Mouse (Mus musculus) limb, embryonic 12.5 days (tissue): ENCODE measurements around the gene 2810006K23Rik. TPM values are rescaled to one million over a fixed set of nuclear protein-coding genes. Genes with fewer than 3 reads are reported as not detected.
"Not testable (repeated sequence)": the region's sequence is repeated elsewhere in the genome, so short reads cannot be mapped to it uniquely, and the experiment has no call there.

Experiments
- ATAC-seq: fragments of 200-750 bp; cut with Nextera tagmentation; 2 replicates; pipeline ENCODE4 v1.8.0; 2017; ENCODE audit warnings: low read depth, moderate TSS enrichment; ENCODE audit not compliant: insufficient number of reproducible peaks, insufficient read depth, low FRiP score, low TSS enrichment
- H3K27ac ChIP-seq: fragments of 300-500 bp; sonication (generic); 2 replicates; pipeline ENCODE4 v1.5.1; 2016; ENCODE audit warnings: mild to moderate bottlenecking, moderate library complexity
- H3K27me3 ChIP-seq: fragments of 300-500 bp; sonication (generic); 2 replicates; pipeline ENCODE4 v1.6.1; 2016; ENCODE audit warnings: mild to moderate bottlenecking, moderate library complexity
- H3K36me3 ChIP-seq: fragments of 300-500 bp; sonication (generic); 2 replicates; pipeline ENCODE4 v1.6.1; 2016; ENCODE audit warnings: mild to moderate bottlenecking, moderate library complexity
- H3K4me1 ChIP-seq: fragments of 300-500 bp; sonication (generic); replicated peaks from 2 replicates; pipeline ENCODE4 v1.6.1; 2016
- H3K4me2 ChIP-seq: fragments of 300-500 bp; sonication (generic); 2 replicates; pipeline ENCODE4 v1.6.1; 2016; ENCODE audit warnings: mild to moderate bottlenecking, moderate library complexity
- H3K4me3 ChIP-seq: fragments of 300-500 bp; sonication (generic); replicated peaks from 2 replicates; pipeline ENCODE4 v1.5.1; 2016; ENCODE audit warnings: mild to moderate bottlenecking
- H3K9ac ChIP-seq: fragments of 300-500 bp; sonication (generic); replicated peaks from 2 replicates; pipeline ENCODE4 v1.6.1; 2016; ENCODE audit warnings: mild to moderate bottlenecking, moderate library complexity
- H3K9me3 ChIP-seq: fragments of 300-500 bp; sonication (generic); 2 replicates; pipeline ENCODE4 v1.6.1; 2016; ENCODE audit warnings: mild to moderate bottlenecking, moderate library complexity
- WGBS: fragments of 180-500 bp; shearing (Covaris S2); methylation state at CpG from one replicate; pipeline ENCODE4 v1.1.7; 2016; 5-methylcytosine and 5-hydroxymethylcytosine counted together
- polyA plus RNA-seq: library from polyadenylated mRNA; unstranded; fragments of >200 nt; fragmentation: Nextera tagmentation; extraction: Ambion mirVana; gene quantifications from 2 replicates; pipeline ENCODE4 v1.2.1, GENCODE M21; 2016

The 2810006K23Rik gene
- polyA plus RNA-seq, 1 experiment from 2014 or later = 17.2 TPM

- H3K4me2 ChIP-seq = no peak overlapping the region
- H3K4me3 ChIP-seq = no peak overlapping the region
- no peaks in the 10 kb centered on the region for H3K4me1 ChIP-seq
- ATAC-seq = no peak
- no peaks in the 10 kb centered on the region for H3K36me3 ChIP-seq
- no peaks in the 10 kb centered on the region for H3K9me3 ChIP-seq
- no peaks in the 10 kb centered on the region for H3K27me3 ChIP-seq
- no peak overlapping the region for H3K9ac ChIP-seq
- no peak overlapping the region for H3K27ac ChIP-seq
- 79% methylated on average over 2 of the region's 2 CpGs for WGBS
These were observed 31.8 kb downstream of the 2810006K23Rik start for GRCm38 (mm10) chr5:124359641-124360040.

DNA sequence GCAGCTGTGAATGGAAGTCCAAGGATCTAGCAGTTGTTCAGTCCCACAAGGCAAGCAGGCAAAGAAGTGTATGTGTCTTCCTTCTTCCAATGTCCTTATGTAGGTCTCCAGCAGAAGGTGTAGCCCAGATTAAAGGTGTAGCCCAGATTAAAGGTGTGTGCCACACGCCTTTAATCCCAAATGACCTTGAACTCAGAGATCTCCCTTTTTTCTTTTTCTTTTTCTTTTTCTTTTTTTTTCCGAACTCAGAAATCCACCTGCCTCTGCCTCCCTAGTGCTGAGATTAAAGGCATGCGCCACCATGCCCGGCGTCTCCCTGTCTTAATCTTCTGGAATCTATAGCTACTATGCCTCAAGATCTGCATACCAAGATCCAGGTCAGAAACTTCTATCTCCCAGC, 35.1 kb downstream of the 2810006K23Rik start, which contains the start of gene Cdk2ap1:
Gene Cdk2ap1, minus strand, starts transcription at position 101 of the 400 bp plus-strand sequence.
- 89% methylated on average over 5 of the region's 5 CpGs for WGBS
- H3K4me1 ChIP-seq, H3K27ac ChIP-seq, ATAC-seq, H3K27me3 ChIP-seq, H3K4me3 ChIP-seq, H3K4me2 ChIP-seq, H3K36me3 ChIP-seq, H3K9ac ChIP-seq, H3K9me3 ChIP-seq: not testable (repeated sequence)

DNA sequence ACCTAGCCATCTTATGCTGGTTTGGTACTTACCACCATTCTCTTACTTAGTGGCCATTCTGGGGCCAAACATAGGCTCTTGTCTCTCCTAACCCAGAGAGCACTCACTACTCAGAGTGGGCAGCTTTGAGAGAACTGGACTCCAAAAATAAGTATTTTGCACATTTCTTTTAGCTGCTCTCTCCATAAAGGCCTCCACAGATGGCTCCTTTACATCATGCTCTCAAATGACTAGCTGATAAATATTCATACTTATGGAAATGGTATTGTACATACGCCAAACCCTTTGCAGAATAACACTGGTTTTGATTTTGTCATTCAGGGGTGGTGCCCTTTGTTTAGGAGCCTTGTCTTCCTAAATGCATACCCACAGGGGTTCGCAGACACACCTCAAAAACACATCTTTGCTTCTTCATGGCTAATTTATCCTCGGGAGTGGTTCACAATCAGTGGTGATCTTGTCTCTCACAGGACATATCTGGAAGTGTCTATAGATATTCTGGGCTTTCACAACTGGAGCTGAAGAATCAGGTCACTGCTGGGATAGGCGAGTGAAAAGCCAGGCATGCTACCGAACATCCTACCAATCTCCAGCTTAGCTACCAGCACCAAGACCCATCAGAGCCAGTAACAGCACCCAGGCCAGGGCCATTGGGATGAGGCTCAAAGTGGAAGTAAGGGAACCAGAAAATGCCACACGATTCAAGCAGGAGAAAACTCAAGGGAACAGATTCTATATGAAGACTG, 36.5 kb downstream of the 2810006K23Rik start:
- Histone ChIP-seq H3K9ac (no peak overlapping the region), H3K36me3 (peaks cover 20% of the 10 kb centered on the region), H3K4me1 (no peaks in the 10 kb centered on the region), H3K27ac (no peak overlapping the region), H3K4me3 (no peak overlapping the region), H3K4me2 (no peak overlapping the region), H3K27me3 (no peaks in the 10 kb centered on the region), H3K9me3 (no peaks in the 10 kb centered on the region)
- no peak for ATAC-seq
- WGBS = 90% methylated on average over 6 of the region's 6 CpGs

DNA sequence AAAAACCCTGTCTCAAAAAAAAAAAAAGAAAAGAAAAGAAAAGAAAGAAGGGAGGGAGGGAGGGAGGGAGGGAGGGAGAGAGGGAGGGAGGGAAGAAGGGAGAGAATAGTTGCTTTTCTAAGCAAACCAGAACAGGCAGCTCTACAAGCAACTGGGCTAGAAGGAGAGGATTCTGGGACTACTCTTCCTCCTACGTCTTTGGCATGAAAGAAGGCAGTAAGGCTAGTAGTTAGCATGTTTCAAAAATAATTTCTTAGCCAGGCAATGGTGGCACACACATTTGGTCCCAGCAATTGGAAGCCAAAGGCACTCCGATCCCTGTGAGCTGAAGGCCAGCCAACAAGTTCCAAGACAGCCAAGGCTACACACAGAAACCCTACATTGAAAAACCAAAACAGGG, 37.9 kb downstream of the 2810006K23Rik start:
- H3K9me3 ChIP-seq = no peaks in the 10 kb centered on the region
- H3K4me2 ChIP-seq = no peak overlapping the region
- H3K27me3 ChIP-seq = no peaks in the 10 kb centered on the region
- H3K4me3 ChIP-seq = no peak overlapping the region
- H3K36me3 ChIP-seq = peaks cover 34% of the 10 kb centered on the region
- H3K4me1 ChIP-seq = no peaks in the 10 kb centered on the region
- ATAC-seq = no peak
- no peak overlapping the region for H3K9ac ChIP-seq
- 89% methylated on average over 2 of the region's 2 CpGs for WGBS
- no peak overlapping the region for H3K27ac ChIP-seq

DNA sequence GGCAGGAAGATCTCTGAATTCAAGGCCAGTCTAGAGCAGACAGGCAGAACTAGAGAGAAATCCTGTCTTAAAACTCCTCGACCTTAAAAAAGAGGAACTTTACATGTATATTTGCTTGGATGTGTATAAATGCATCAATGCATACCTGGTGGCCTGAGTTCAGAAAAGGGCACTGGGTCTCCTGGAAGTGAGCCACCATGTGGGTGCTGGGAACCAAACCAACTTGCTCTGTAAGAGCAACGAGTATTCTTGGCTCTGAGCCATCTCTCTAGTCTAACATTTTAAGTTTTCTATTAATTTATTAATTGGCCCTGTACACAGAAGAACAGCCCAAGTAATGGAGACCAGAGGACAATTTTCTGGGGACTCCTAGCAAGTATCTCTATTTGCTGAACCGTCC, 38.8 kb downstream of the 2810006K23Rik start:
- no peak for ATAC-seq
- H3K9me3 ChIP-seq = no peaks in the 10 kb centered on the region
- 83% methylated on average over 3 of the region's 3 CpGs for WGBS
- H3K9ac ChIP-seq = no peak overlapping the region
- no peaks in the 10 kb centered on the region for H3K4me1 ChIP-seq
- peaks cover 44% of the 10 kb centered on the region for H3K36me3 ChIP-seq
- no peak overlapping the region for H3K4me3 ChIP-seq
- H3K4me2 ChIP-seq = no peak overlapping the region
- H3K27ac ChIP-seq = no peak overlapping the region
- no peaks in the 10 kb centered on the region for H3K27me3 ChIP-seq

GRCm38 (mm10) chr5:124374298-124374697, 46.4 kb downstream of the 2810006K23Rik start:
- Histone ChIP-seq H3K36me3 (peaks cover 93% of the 10 kb centered on the region), H3K9me3 (no peaks in the 10 kb centered on the region)
- 94% methylated on average over 7 of the region's 7 CpGs for WGBS

GRCm38 (mm10) chr5:124376401-124376800, 48.5 kb downstream of the 2810006K23Rik start:
- 95% methylated on average over 1 of the region's 1 CpGs for WGBS
- H3K36me3 ChIP-seq = peaks cover 93% of the 10 kb centered on the region

More at GRCm38 (mm10) chr5:124374298-124374697, 46.4 kb downstream of the 2810006K23Rik start:
- H3K27ac ChIP-seq = no peak overlapping the region
- no peak for ATAC-seq
- H3K9ac ChIP-seq = no peak overlapping the region
- no peaks in the 10 kb centered on the region for H3K27me3 ChIP-seq
- H3K4me1 ChIP-seq = no peaks in the 10 kb centered on the region
- H3K4me2 ChIP-seq = no peak overlapping the region
- H3K4me3 ChIP-seq = no peak overlapping the region

DNA sequence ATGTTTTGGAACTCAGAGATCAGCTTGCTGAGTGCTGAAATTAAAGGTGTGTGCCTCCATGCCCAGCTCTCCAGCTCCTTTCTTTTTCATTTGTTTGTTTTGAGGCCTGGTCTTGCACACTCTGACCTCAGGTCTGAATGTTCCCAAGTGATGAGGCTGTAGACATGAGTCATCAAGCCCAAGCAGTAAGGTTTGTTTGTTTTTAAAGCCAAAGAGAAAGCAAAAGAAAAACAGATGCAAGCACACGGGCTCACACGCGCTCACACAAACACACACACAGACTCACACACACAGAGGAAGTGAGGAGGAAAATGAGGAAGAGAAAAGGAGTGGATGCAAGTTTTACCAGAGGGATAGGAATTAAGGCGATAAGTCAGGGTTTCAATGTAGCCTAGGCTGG, 49.3 kb downstream of the 2810006K23Rik start:
- H3K27ac ChIP-seq = no peak overlapping the region
- no peak overlapping the region for H3K4me2 ChIP-seq
- H3K9me3 ChIP-seq = no peaks in the 10 kb centered on the region
- 92% methylated on average over 4 of the region's 4 CpGs for WGBS
- no peaks in the 10 kb centered on the region for H3K27me3 ChIP-seq
- H3K4me1 ChIP-seq = no peaks in the 10 kb centered on the region
- H3K9ac ChIP-seq = no peak overlapping the region
- no peak overlapping the region for H3K4me3 ChIP-seq
- H3K36me3 ChIP-seq = peaks cover 93% of the 10 kb centered on the region
- ATAC-seq = no peak

More at GRCm38 (mm10) chr5:124376401-124376800, 48.5 kb downstream of the 2810006K23Rik start:
- Histone ChIP-seq H3K4me1 (no peaks in the 10 kb centered on the region), H3K27me3 (no peaks in the 10 kb centered on the region), H3K4me3 (no peak overlapping the region), H3K9me3 (no peaks in the 10 kb centered on the region), H3K4me2 (no peak overlapping the region), H3K9ac (no peak overlapping the region), H3K27ac (no peak overlapping the region)
- ATAC-seq = no peak

DNA sequence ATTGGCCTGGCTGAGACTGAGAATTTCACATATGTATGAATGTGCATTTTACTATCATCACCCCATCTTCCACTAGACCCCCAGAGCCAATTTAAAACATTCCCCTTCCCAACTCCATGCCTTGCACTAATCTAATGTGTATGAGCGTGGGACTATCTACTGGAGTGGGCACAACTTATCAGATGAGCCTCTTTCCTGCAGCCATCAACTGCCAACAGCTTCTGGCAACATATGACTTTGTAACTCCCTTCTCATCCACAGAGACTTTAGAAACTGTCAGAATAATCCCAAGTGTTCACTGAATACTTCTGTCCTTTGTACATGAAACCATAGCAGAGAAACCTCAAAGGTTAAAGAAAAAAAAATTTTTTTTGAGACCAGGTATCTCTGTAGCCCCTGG, 52.2 kb downstream of the 2810006K23Rik start:
- no peak overlapping the region for H3K4me3 ChIP-seq
- WGBS = 100% methylated on average over 1 of the region's 1 CpGs
- H3K27ac ChIP-seq = no peak overlapping the region
- H3K36me3 ChIP-seq = peaks cover 93% of the 10 kb centered on the region
- no peak overlapping the region for H3K9ac ChIP-seq
- ATAC-seq = no peak
- no peaks in the 10 kb centered on the region for H3K27me3 ChIP-seq
- H3K9me3 ChIP-seq = no peaks in the 10 kb centered on the region
- H3K4me1 ChIP-seq = no peaks in the 10 kb centered on the region
- H3K4me2 ChIP-seq = no peak overlapping the region

DNA sequence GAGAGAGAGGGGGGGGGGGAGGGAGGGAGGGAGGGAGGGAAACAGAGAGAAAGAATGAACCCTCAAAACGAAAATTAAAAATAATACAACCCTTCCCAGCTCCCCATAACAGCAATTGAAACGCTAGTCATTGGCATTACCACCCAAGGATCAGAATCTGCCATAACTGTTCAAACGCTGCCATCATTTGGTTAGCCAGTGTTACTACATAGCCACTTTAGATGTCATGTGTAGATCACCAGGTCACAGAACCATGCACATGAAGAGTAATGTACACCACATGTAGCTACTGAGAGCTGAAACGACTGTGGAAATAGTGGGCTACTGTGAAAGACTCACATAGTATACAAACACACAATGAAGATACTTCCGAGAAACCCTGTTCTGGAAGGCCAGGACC, 60.0 kb downstream of the 2810006K23Rik start:
- Histone ChIP-seq H3K4me1 (no peaks in the 10 kb centered on the region), H3K4me3 (no peak overlapping the region), H3K27ac (no peak overlapping the region), H3K9me3 (no peaks in the 10 kb centered on the region), H3K4me2 (no peak overlapping the region), H3K27me3 (no peaks in the 10 kb centered on the region), H3K36me3 (peaks cover 92% of the 10 kb centered on the region), H3K9ac (no peak overlapping the region)
- no peak for ATAC-seq
- 74% methylated on average over 5 of the region's 5 CpGs for WGBS
